Mouse (Mus musculus) lung, embryonic 16.5 days (tissue): ENCODE results near the gene Rassf3. TPM values are rescaled to one million over a fixed set of nuclear protein-coding genes. Genes with fewer than 3 reads are reported as not detected.
A peak's percentile ranks its signal among the peaks of the same experiment; 100 is the strongest.

Experiments
- ATAC-seq: fragments of 200-750 bp; cut with Nextera tagmentation; 2 replicates; pipeline ENCODE4 v1.8.0; 2017; ENCODE audit warnings: low read depth, mild to moderate bottlenecking, moderate library complexity
- H3K27ac ChIP-seq: fragments of 300-500 bp; sonication (generic); 2 replicates; pipeline ENCODE4 v1.5.1; 2014; ENCODE audit warnings: mild to moderate bottlenecking, control low read depth, low read length
- H3K27me3 ChIP-seq: fragments of 300-500 bp; sonication (generic); 2 replicates; pipeline ENCODE4 v1.6.1; 2014; ENCODE audit warnings: low read depth, low read length, mixed read lengths; ENCODE audit not compliant: control insufficient read depth, insufficient read depth
- H3K36me3 ChIP-seq: fragments of 300-500 bp; sonication (generic); 2 replicates; pipeline ENCODE4 v1.6.1; 2014; ENCODE audit warnings: low read length; ENCODE audit not compliant: control insufficient read depth, insufficient read depth
- H3K4me1 ChIP-seq: fragments of 300-500 bp; sonication (generic); replicated peaks from 2 replicates; pipeline ENCODE4 v1.6.1; 2014; ENCODE audit warnings: low read length, mixed read lengths; ENCODE audit not compliant: control insufficient read depth, insufficient read depth
- H3K4me2 ChIP-seq: fragments of 300-500 bp; sonication (generic); 2 replicates; pipeline ENCODE4 v1.6.1; 2014; ENCODE audit warnings: low read depth, low read length, control low read depth
- H3K4me3 ChIP-seq: fragments of 300-500 bp; sonication (generic); 2 replicates; pipeline ENCODE4 v1.5.1; 2014; ENCODE audit warnings: mild to moderate bottlenecking, low read length, control low read depth
- H3K9ac ChIP-seq: fragments of 300-500 bp; sonication (generic); 2 replicates; pipeline ENCODE4 v1.6.1; 2014; ENCODE audit warnings: low read length, control low read depth
- H3K9me3 ChIP-seq: fragments of 300-500 bp; sonication (generic); 2 replicates; pipeline ENCODE4 v1.6.1; 2016; ENCODE audit warnings: low read length; ENCODE audit not compliant: control insufficient read depth
- WGBS: fragments of 180-500 bp; shearing (Covaris S2); extraction: QIAGEN DNeasy Blood & Tissue Kit; methylation state at CpG from one replicate; pipeline ENCODE4 v1.1.7; 2014; 5-methylcytosine and 5-hydroxymethylcytosine counted together
- polyA plus RNA-seq: library from polyadenylated mRNA; unstranded; fragments of >200 nt; fragmentation: Nextera tagmentation; extraction: Ambion mirVana; gene quantifications from 2 replicates; pipeline ENCODE4 v1.2.1, GENCODE M21; 2015

The Rassf3 gene
- polyA plus RNA-seq, 1 experiment from 2014 or later, result 19.7 TPM

- ATAC-seq, result no peak
- peak overlapping the region; percentile 60 for H3K27ac ChIP-seq
- H3K4me2 ChIP-seq, result peak overlapping the region; percentile 62
- no peak overlapping the region for H3K4me3 ChIP-seq
- H3K9ac ChIP-seq, result peak overlapping the region; percentile 54; the same call in 1 of the 2 replicates
- 46% methylated on average over 7 of the region's 7 CpGs for WGBS
- no peaks in the 10 kb centered on the region for H3K36me3 ChIP-seq
- H3K4me1 ChIP-seq, result peaks cover 26% of the 10 kb centered on the region
- no peaks in the 10 kb centered on the region for H3K9me3 ChIP-seq
- H3K27me3 ChIP-seq, result no peaks in the 10 kb centered on the region
These were observed 29.8 kb upstream of the Rassf3 start for GRCm38 (mm10) chr10:121505929-121506328.

GRCm38 (mm10) chr10:121504973-121505911, 29.1 kb upstream of the Rassf3 start:
- ATAC-seq, result peak; percentile 89
- Histone ChIP-seq H3K4me1 (peaks cover 29% of the 10 kb centered on the region), H3K27ac (peak overlapping the region; percentile 60), H3K4me2 (peak overlapping the region; percentile 62), H3K9ac (peak overlapping the region; percentile 54), H3K27me3 (no peaks in the 10 kb centered on the region), H3K4me3 (peak overlapping the region; percentile 41), H3K9me3 (no peaks in the 10 kb centered on the region), H3K36me3 (no peaks in the 10 kb centered on the region)
- WGBS, result 12% methylated on average over 35 of the region's 35 CpGs

- Histone ChIP-seq H3K4me1 (peaks cover 24% of the 10 kb centered on the region), H3K36me3 (no peaks in the 10 kb centered on the region), H3K27me3 (no peaks in the 10 kb centered on the region), H3K9ac (no peak overlapping the region), H3K4me3 (no peak overlapping the region), H3K27ac (peak overlapping the region; percentile 20; the same call in 1 of the 2 replicates), H3K9me3 (no peaks in the 10 kb centered on the region), H3K4me2 (no peak overlapping the region)
- ATAC-seq, result no peak
- 61% methylated on average over 5 of the region's 5 CpGs for WGBS
These were observed 25.0 kb upstream of the Rassf3 start for GRCm38 (mm10) chr10:121501160-121501559.

- 37% methylated on average over 5 of the region's 5 CpGs for WGBS
- Histone ChIP-seq H3K27ac (peak overlapping the region; percentile 17; the same call in 1 of the 2 replicates), H3K4me2 (no peak overlapping the region), H3K36me3 (no peaks in the 10 kb centered on the region), H3K9me3 (no peaks in the 10 kb centered on the region), H3K4me3 (no peak overlapping the region), H3K9ac (no peak overlapping the region), H3K4me1 (peaks cover 15% of the 10 kb centered on the region), H3K27me3 (no peaks in the 10 kb centered on the region)
- ATAC-seq, result peak; percentile 39; the same call in 1 of the 2 replicates
These were observed 23.9 kb upstream of the Rassf3 start for GRCm38 (mm10) chr10:121500034-121500433.

GRCm38 (mm10) chr10:121499063-121499462, 22.9 kb upstream of the Rassf3 start:
- ATAC-seq, result no peak
- Histone ChIP-seq H3K36me3 (no peaks in the 10 kb centered on the region), H3K4me3 (no peak overlapping the region), H3K4me1 (peaks cover 13% of the 10 kb centered on the region), H3K9me3 (no peaks in the 10 kb centered on the region), H3K27ac (peak overlapping the region; percentile 62), H3K4me2 (no peak overlapping the region), H3K27me3 (no peaks in the 10 kb centered on the region), H3K9ac (no peak overlapping the region)
- WGBS, result 47% methylated on average over 2 of the region's 2 CpGs

- Histone ChIP-seq H3K4me3 (no peak overlapping the region), H3K4me2 (peak overlapping the region; percentile 41), H3K9me3 (no peaks in the 10 kb centered on the region), H3K27ac (peak overlapping the region; percentile 91), H3K4me1 (peaks cover 13% of the 10 kb centered on the region), H3K36me3 (no peaks in the 10 kb centered on the region), H3K9ac (peak overlapping the region; percentile 30; the same call in 1 of the 2 replicates), H3K27me3 (no peaks in the 10 kb centered on the region)
- WGBS, result 39% methylated on average over 8 of the region's 8 CpGs
- ATAC-seq, result peak; percentile 68
These were observed 22.3 kb upstream of the Rassf3 start for GRCm38 (mm10) chr10:121498481-121498904.

GRCm38 (mm10) chr10:121497968-121498367, 21.8 kb upstream of the Rassf3 start:
- Histone ChIP-seq H3K4me1 (peaks cover 13% of the 10 kb centered on the region), H3K9me3 (no peaks in the 10 kb centered on the region), H3K9ac (peak overlapping the region; percentile 30; the same call in 1 of the 2 replicates), H3K36me3 (no peaks in the 10 kb centered on the region), H3K4me2 (peak overlapping the region; percentile 41), H3K4me3 (no peak overlapping the region), H3K27ac (peak overlapping the region; percentile 91), H3K27me3 (no peaks in the 10 kb centered on the region)
- ATAC-seq, result peak; percentile 53
- 57% methylated on average over 7 of the region's 7 CpGs for WGBS

- H3K9ac ChIP-seq, result no peak overlapping the region
- no peaks in the 10 kb centered on the region for H3K27me3 ChIP-seq
- H3K4me1 ChIP-seq, result peaks cover 13% of the 10 kb centered on the region
- no peaks in the 10 kb centered on the region for H3K36me3 ChIP-seq
- peak overlapping the region; percentile 91 for H3K27ac ChIP-seq
- H3K4me2 ChIP-seq, result no peak overlapping the region
- 49% methylated on average over 7 of the region's 7 CpGs for WGBS
- no peak overlapping the region for H3K4me3 ChIP-seq
- ATAC-seq, result peak; percentile 41
- H3K9me3 ChIP-seq, result no peaks in the 10 kb centered on the region
These were observed 20.5 kb upstream of the Rassf3 start for GRCm38 (mm10) chr10:121496616-121497015.

- no peak for ATAC-seq
- no peaks in the 10 kb centered on the region for H3K36me3 ChIP-seq
- H3K27ac ChIP-seq, result no peak overlapping the region
- H3K27me3 ChIP-seq, result no peaks in the 10 kb centered on the region
- H3K9me3 ChIP-seq, result no peaks in the 10 kb centered on the region; the same call in 1 of the 2 replicates
- 93% methylated on average over 2 of the region's 2 CpGs for WGBS
- no peak overlapping the region for H3K9ac ChIP-seq
- peaks cover 7% of the 10 kb centered on the region; the same call in 1 of the 2 replicates for H3K4me1 ChIP-seq
- H3K4me3 ChIP-seq, result no peak overlapping the region
- no peak overlapping the region for H3K4me2 ChIP-seq
These were observed 17.9 kb upstream of the Rassf3 start for GRCm38 (mm10) chr10:121494163-121494425.
